In genomic region chr2:156622192-156622591, GRCm38 (mm10) we compare ENCODE assay signal across 21 mouse cellular contexts.
"Had no signal": no experiment of that assay in that cellular context is flagged by ENCODE, and none has a peak within 500 bp of the region (broad histone marks: within the 10 kb centered on the region; RNA-seq: fewer than 3 reads in every experiment).

No protein-coding gene starts in this region.

- H3K36me3 ChIP-seq: heart, embryonic 10.5 days; heart, embryonic 12.5 days; heart, embryonic 13.5 days; heart, embryonic 15.5 days; hindbrain, embryonic 10.5 days; hindbrain, embryonic 12.5 days; hindbrain, embryonic 13.5 days; hindbrain, embryonic 15.5 days; intestine, embryonic 15.5 days; kidney, embryonic 15.5 days had no signal

- ATAC-seq: hindbrain, embryonic 16.5 days; inflammation-experienced regulatory T-cells, adult 6 months; intestine, embryonic 15.5 days; intestine, embryonic 16.5 days; intestine, postnatal 0 days had no signal

- H3K9ac ChIP-seq: heart, embryonic 12.5 days; heart, embryonic 13.5 days; heart, embryonic 15.5 days; hindbrain, embryonic 12.5 days; hindbrain, embryonic 13.5 days; hindbrain, embryonic 14.5 days; hindbrain, embryonic 15.5 days; intestine, embryonic 15.5 days; kidney, embryonic 15.5 days had no signal

- H3K4me1 ChIP-seq: intestine, embryonic 15.5 days; kidney, embryonic 15.5 days had no signal

- H3K4me2 ChIP-seq: heart, embryonic 11.5 days; heart, embryonic 12.5 days; heart, embryonic 13.5 days; heart, embryonic 15.5 days; hindbrain, embryonic 12.5 days; hindbrain, embryonic 13.5 days; hindbrain, embryonic 14.5 days; hindbrain, embryonic 15.5 days; intestine, embryonic 15.5 days; kidney, embryonic 15.5 days had no signal

- DNase-seq: layer of hippocampus, adult 9-11 months; layer of hippocampus, postnatal 36 days had no signal

- H3K27ac ChIP-seq: heart, embryonic 10.5 days; heart, embryonic 13.5 days; heart, embryonic 15.5 days; hindbrain, embryonic 10.5 days; hindbrain, embryonic 12.5 days; hindbrain, embryonic 13.5 days; hindbrain, embryonic 14.5 days; hindbrain, embryonic 15.5 days; hindbrain, postnatal 0 days; intestine, embryonic 15.5 days; kidney, embryonic 15.5 days; kidney, postnatal 0 days; layer of hippocampus, adult 2 months had no signal

- H3K4me3 ChIP-seq: heart, embryonic 10.5 days; heart, embryonic 12.5 days; heart, embryonic 13.5 days; heart, embryonic 15.5 days; hindbrain, embryonic 10.5 days; hindbrain, embryonic 12.5 days; hindbrain, embryonic 13.5 days; hindbrain, embryonic 15.5 days; intestine, embryonic 15.5 days; kidney, embryonic 15.5 days; layer of hippocampus, adult 2 months had no signal

- H3K9me3 ChIP-seq: heart, embryonic 10.5 days; heart, embryonic 12.5 days; heart, embryonic 13.5 days; heart, embryonic 15.5 days; hindbrain, embryonic 10.5 days; hindbrain, embryonic 12.5 days; hindbrain, embryonic 13.5 days; hindbrain, embryonic 15.5 days; intestine, embryonic 15.5 days; kidney, embryonic 15.5 days had no signal
